Mouse (Mus musculus) heart, adult 10 weeks (tissue): ENCODE data around the gene Eef2k. TPM values are rescaled to one million over a fixed set of nuclear protein-coding genes. Genes with fewer than 3 reads are reported as not detected.

ENCODE experiments used
- polyA plus RNA-seq: library from polyadenylated mRNA; stranded (reverse); fragments of 350-450 nt; fragmentation: Illumina TruSeq; extraction: RNeasy Lipid Tissue Mini Kit (QIAGEN cat#74804); gene quantifications from one replicate; pipeline ENCODE4 v1.2.3, GENCODE M21; 2014; ENCODE audit warnings: low read depth, low replicate concordance

Gene Eef2k
- polyA plus RNA-seq = 28.5 TPM

GRCm38 (mm10) chr7:120842345-120843036 is at the start of gene Eef2k:
TSS of gene Eef2k (plus strand) at chr7:120842831.

GRCm38 (mm10) chr7:120811834-120812415 is 30.7 kb upstream of the Eef2k start, which contains the start of gene Gm5737:
TSS of gene Gm5737 (plus strand) at chr7:120812365.

GRCm38 (mm10) chr7:120917592-120918461 is 75.2 kb downstream of the Eef2k start, which contains the start of gene Polr3e:
TSS of gene Polr3e (plus strand) at chr7:120917744.

Other genes starting within 250 kb of the Eef2k start
- 1,382 TPM for gene Uqcrc2, start 207.7 kb upstream of the Eef2k start, polyA plus RNA-seq
- not detected for gene Pdzd9, start 172.5 kb upstream of the Eef2k start, polyA plus RNA-seq
- gene Mosmo, start 165.2 kb upstream of the Eef2k start, polyA plus RNA-seq = 35.2 TPM
- gene Vwa3a, start 103.5 kb upstream of the Eef2k start, polyA plus RNA-seq = 8.0 TPM
- not detected for gene Gm5737, start 30.5 kb upstream of the Eef2k start, polyA plus RNA-seq
- gene Polr3e, start 74.9 kb downstream of the Eef2k start, polyA plus RNA-seq = 10.2 TPM
- 9.5 TPM for gene Cdr2, start 139.5 kb downstream of the Eef2k start, polyA plus RNA-seq
- gene Mfsd13b, start 139.7 kb downstream of the Eef2k start, polyA plus RNA-seq = 0.42 TPM
- 77.1 TPM for gene Mettl9, start 191.6 kb downstream of the Eef2k start, polyA plus RNA-seq
- gene Igsf6, start 231.7 kb downstream of the Eef2k start, polyA plus RNA-seq = 1.7 TPM
- not detected for gene Otoa, start 238.8 kb downstream of the Eef2k start, polyA plus RNA-seq